Mouse (Mus musculus): Measurements from ENCODE around the gene Sobp. TPM values are rescaled to one million over a fixed set of nuclear protein-coding genes. Genes with fewer than 3 reads are reported as not detected.

The Sobp gene
- polyA plus RNA-seq, 1 experiment from 2014 or later: 2.1 TPM

GRCm38 (mm10) chr10:43155046-43155560 is 19.2 kb downstream of the Sobp start:
- ATAC-seq (replicated peaks; ENCODE audit: low FRiP score): peak; percentile 58; the same call in 1 of the 2 replicates
- peak overlapping the region; percentile 38 for H3K4me2 ChIP-seq
- H3K27me3 ChIP-seq: no peaks in the 10 kb centered on the region
- no peaks in the 10 kb centered on the region for H3K9me3 ChIP-seq (replicated peaks)
- 0 out of 2 replicates have a peak overlapping the region, but pooled peaks have one; percentile 14 for H3K27ac ChIP-seq
- no peak overlapping the region for H3K9ac ChIP-seq
- H3K36me3 ChIP-seq: no peaks in the 10 kb centered on the region
- H3K4me3 ChIP-seq (replicated peaks): no peak overlapping the region
- H3K4me1 ChIP-seq: peaks cover 13% of the 10 kb centered on the region
- WGBS: 25% methylated on average over 12 of the region's 12 CpGs

GRCm38 (mm10) chr10:43152643-43153042 is 21.7 kb downstream of the Sobp start:
- no peak for ATAC-seq (replicated peaks; ENCODE audit: low FRiP score)
- Histone ChIP-seq H3K4me1 (peaks cover 13% of the 10 kb centered on the region), H3K9me3 (replicated peaks) (no peaks in the 10 kb centered on the region), H3K4me3 (replicated peaks) (no peak overlapping the region), H3K36me3 (no peaks in the 10 kb centered on the region), H3K27me3 (no peaks in the 10 kb centered on the region), H3K27ac (no peak overlapping the region), H3K4me2 (no peak overlapping the region), H3K9ac (no peak overlapping the region)
- WGBS: 70% methylated on average over 8 of the region's 8 CpGs

GRCm38 (mm10) chr10:43148456-43148855 is 25.9 kb downstream of the Sobp start:
- H3K4me2 ChIP-seq: no peak overlapping the region
- WGBS: 86% methylated on average over 11 of the region's 11 CpGs
- no peaks in the 10 kb centered on the region for H3K36me3 ChIP-seq
- no peak overlapping the region for H3K9ac ChIP-seq
- no peak overlapping the region for H3K27ac ChIP-seq
- H3K27me3 ChIP-seq: no peaks in the 10 kb centered on the region
- no peak for ATAC-seq (replicated peaks; ENCODE audit: low FRiP score)
- H3K9me3 ChIP-seq (replicated peaks): no peaks in the 10 kb centered on the region
- no peak overlapping the region for H3K4me3 ChIP-seq (replicated peaks)
- H3K4me1 ChIP-seq: no peaks in the 10 kb centered on the region

GRCm38 (mm10) chr10:43143173-43143572 is 31.2 kb downstream of the Sobp start:
- WGBS: 80% methylated on average over 9 of the region's 9 CpGs
- H3K4me3 ChIP-seq (replicated peaks): no peak overlapping the region
- no peak for ATAC-seq (replicated peaks; ENCODE audit: low FRiP score)
- no peaks in the 10 kb centered on the region for H3K36me3 ChIP-seq
- no peak overlapping the region for H3K4me2 ChIP-seq
- H3K9me3 ChIP-seq (replicated peaks): no peaks in the 10 kb centered on the region
- no peaks in the 10 kb centered on the region for H3K27me3 ChIP-seq
- no peak overlapping the region for H3K9ac ChIP-seq
- no peaks in the 10 kb centered on the region for H3K4me1 ChIP-seq
- no peak overlapping the region for H3K27ac ChIP-seq

GRCm38 (mm10) chr10:43134027-43134426 is 40.3 kb downstream of the Sobp start:
- Histone ChIP-seq H3K4me1 (no peaks in the 10 kb centered on the region), H3K4me3 (replicated peaks) (no peak overlapping the region), H3K9me3 (replicated peaks) (no peaks in the 10 kb centered on the region), H3K27me3 (no peaks in the 10 kb centered on the region), H3K9ac (no peak overlapping the region), H3K36me3 (no peaks in the 10 kb centered on the region), H3K27ac (no peak overlapping the region), H3K4me2 (no peak overlapping the region)
- 82% methylated on average over 11 of the region's 11 CpGs for WGBS
- ATAC-seq (replicated peaks; ENCODE audit: low FRiP score): no peak

GRCm38 (mm10) chr10:43128750-43129149 is 45.6 kb downstream of the Sobp start:
- Histone ChIP-seq H3K27me3 (no peaks in the 10 kb centered on the region), H3K27ac (no peak overlapping the region), H3K4me1 (peaks cover 8% of the 10 kb centered on the region; the same call in 1 of the 2 replicates), H3K4me2 (no peak overlapping the region), H3K4me3 (replicated peaks) (no peak overlapping the region), H3K9me3 (replicated peaks) (no peaks in the 10 kb centered on the region), H3K36me3 (no peaks in the 10 kb centered on the region), H3K9ac (no peak overlapping the region)
- ATAC-seq (replicated peaks; ENCODE audit: low FRiP score): no peak
- 70% methylated on average over 3 of the region's 3 CpGs for WGBS

GRCm38 (mm10) chr10:43124561-43124960 is 49.8 kb downstream of the Sobp start:
- Histone ChIP-seq H3K27ac (0 out of 2 replicates have a peak overlapping the region, but pooled peaks have one; percentile 38), H3K36me3 (no peaks in the 10 kb centered on the region), H3K9me3 (replicated peaks) (no peaks in the 10 kb centered on the region), H3K4me1 (peaks cover 17% of the 10 kb centered on the region), H3K4me3 (replicated peaks) (no peak overlapping the region), H3K27me3 (no peaks in the 10 kb centered on the region), H3K4me2 (no peak overlapping the region), H3K9ac (no peak overlapping the region)
- no peak for ATAC-seq (replicated peaks; ENCODE audit: low FRiP score)
- 79% methylated on average over 7 of the region's 7 CpGs for WGBS

- H3K9ac ChIP-seq: no peak overlapping the region
- H3K36me3 ChIP-seq: no peaks in the 10 kb centered on the region
- H3K4me1 ChIP-seq: peaks cover 17% of the 10 kb centered on the region
- no peak for ATAC-seq (replicated peaks; ENCODE audit: low FRiP score)
- no peak overlapping the region for H3K4me3 ChIP-seq (replicated peaks)
- 78% methylated on average over 4 of the region's 4 CpGs for WGBS
- H3K27me3 ChIP-seq: no peaks in the 10 kb centered on the region
- H3K4me2 ChIP-seq: no peak overlapping the region
- H3K27ac ChIP-seq: 0 out of 2 replicates have a peak overlapping the region, but pooled peaks have one; percentile 38
- no peaks in the 10 kb centered on the region for H3K9me3 ChIP-seq (replicated peaks)
Observed at GRCm38 (mm10) chr10:43124156-43124555, 50.2 kb downstream of the Sobp start.

GRCm38 (mm10) chr10:43123422-43123821 is 50.9 kb downstream of the Sobp start:
- WGBS: 70% methylated on average over 6 of the region's 6 CpGs
- ATAC-seq (replicated peaks; ENCODE audit: low FRiP score): no peak
- no peaks in the 10 kb centered on the region for H3K9me3 ChIP-seq (replicated peaks)
- H3K4me1 ChIP-seq: peaks cover 17% of the 10 kb centered on the region
- H3K9ac ChIP-seq: no peak overlapping the region
- H3K27me3 ChIP-seq: no peaks in the 10 kb centered on the region
- H3K36me3 ChIP-seq: no peaks in the 10 kb centered on the region
- H3K4me2 ChIP-seq: no peak overlapping the region
- H3K27ac ChIP-seq: no peak overlapping the region
- H3K4me3 ChIP-seq (replicated peaks): no peak overlapping the region

- ATAC-seq (replicated peaks; ENCODE audit: low FRiP score): 0 out of 2 replicates have a peak, but pooled peaks have one; percentile 22
- H3K36me3 ChIP-seq: no peaks in the 10 kb centered on the region
- no peaks in the 10 kb centered on the region for H3K27me3 ChIP-seq
- peaks cover 17% of the 10 kb centered on the region for H3K4me1 ChIP-seq
- WGBS: 29% methylated on average over 8 of the region's 8 CpGs
- no peaks in the 10 kb centered on the region for H3K9me3 ChIP-seq (replicated peaks)
- H3K9ac ChIP-seq: no peak overlapping the region
- no peak overlapping the region for H3K4me2 ChIP-seq
- H3K4me3 ChIP-seq (replicated peaks): no peak overlapping the region
- no peak overlapping the region for H3K27ac ChIP-seq
Observed at GRCm38 (mm10) chr10:43120688-43121450, 53.5 kb downstream of the Sobp start.

- Histone ChIP-seq H3K4me1 (peaks cover 9% of the 10 kb centered on the region; the same call in 1 of the 2 replicates), H3K9me3 (replicated peaks) (no peaks in the 10 kb centered on the region), H3K27me3 (no peaks in the 10 kb centered on the region), H3K9ac (no peak overlapping the region), H3K36me3 (no peaks in the 10 kb centered on the region), H3K4me2 (no peak overlapping the region), H3K27ac (no peak overlapping the region), H3K4me3 (replicated peaks) (no peak overlapping the region)
- WGBS: 84% methylated on average over 3 of the region's 3 CpGs
- no peak for ATAC-seq (replicated peaks; ENCODE audit: low FRiP score)
Observed at GRCm38 (mm10) chr10:43116083-43116927, 58.0 kb downstream of the Sobp start.

GRCm38 (mm10) chr10:43112296-43112695 is 62.0 kb downstream of the Sobp start:
- H3K27ac ChIP-seq: no peak overlapping the region
- H3K9me3 ChIP-seq (replicated peaks): no peaks in the 10 kb centered on the region
- no peak overlapping the region for H3K4me2 ChIP-seq
- ATAC-seq (replicated peaks; ENCODE audit: low FRiP score): no peak
- H3K27me3 ChIP-seq: no peaks in the 10 kb centered on the region
- H3K4me1 ChIP-seq: 0 out of 2 replicates have a peak, but pooled peaks cover 4% of the 10 kb centered on the region
- 83% methylated on average over 7 of the region's 7 CpGs for WGBS
- H3K9ac ChIP-seq: no peak overlapping the region
- no peaks in the 10 kb centered on the region for H3K36me3 ChIP-seq
- no peak overlapping the region for H3K4me3 ChIP-seq (replicated peaks)

Data from kidney, embryonic 15.5 days (tissue).